Mouse (Mus musculus) thymus, adult 2 months (tissue): ENCODE measurements around the gene Stk38l. TPM values are rescaled to one million over a fixed set of nuclear protein-coding genes. Genes with fewer than 3 reads are reported as not detected.
"Not testable (repeated sequence)": the region's sequence is repeated elsewhere in the genome, so short reads cannot be mapped to it uniquely, and the experiment has no call there.

Experiments
- DNase-seq: peaks from one replicate; pipeline ENCODE4 v3.0.0; 2021
- H3K27ac ChIP-seq: fragments of 200-500 bp; 2 replicates; pipeline ENCODE4 v1.5.1; 2012; ENCODE audit warnings: low read length, control low read depth; ENCODE audit not compliant: control insufficient read depth, insufficient read depth
- H3K27me3 ChIP-seq: fragments of 200-500 bp; 2 replicates; pipeline ENCODE4 v1.6.1; 2012; ENCODE audit warnings: mild to moderate bottlenecking, low read length, moderate library complexity, mixed read lengths; ENCODE audit not compliant: control insufficient read depth, insufficient read depth
- H3K36me3 ChIP-seq: fragments of 200-500 bp; 2 replicates; pipeline ENCODE4 v1.6.1; 2012; ENCODE audit warnings: mild to moderate bottlenecking, low read length, moderate library complexity; ENCODE audit not compliant: control insufficient read depth, insufficient read depth
- H3K4me1 ChIP-seq: fragments of 200-500 bp; replicated peaks from 2 replicates; pipeline ENCODE4 v1.6.1; 2012; ENCODE audit warnings: low read length; ENCODE audit not compliant: control insufficient read depth, insufficient read depth
- H3K4me3 ChIP-seq: fragments of 200-500 bp; 2 replicates; pipeline ENCODE4 v1.5.1; 2012; ENCODE audit warnings: mild to moderate bottlenecking, low read length, control low read depth, moderate library complexity; ENCODE audit not compliant: control insufficient read depth, insufficient read depth
- CTCF ChIP-seq: fragments of 200-500 bp; IDR thresholded peaks from 2 replicates; pipeline ENCODE4 v1.5.1; 2012; ENCODE audit warnings: mild to moderate bottlenecking, control low read depth, low read length, moderate library complexity, borderline replicate concordance; ENCODE audit not compliant: control insufficient read depth, poor library complexity, insufficient read depth; ENCODE audit errors: extremely low read depth
- POLR2A ChIP-seq: fragments of 200-500 bp; IDR thresholded peaks from 2 replicates; pipeline ENCODE4 v1.6.1; 2012; ENCODE audit warnings: mild to moderate bottlenecking, low read length, control low read depth, moderate library complexity; ENCODE audit not compliant: control insufficient read depth, poor library complexity, insufficient read depth; ENCODE audit errors: extremely low read depth
- WGBS: fragments of 180-500 bp; shearing (Covaris S2); methylation state at CpG from one replicate; pipeline ENCODE4 v1.1.7; 2018; 5-methylcytosine and 5-hydroxymethylcytosine counted together
- polyA plus RNA-seq: library from polyadenylated mRNA; depleted of rRNA; stranded (reverse); fragments of >200 nt; gene quantifications from 2 replicates; pipeline ENCODE4 v1.2.3, GENCODE M21; 2012

The Stk38l gene
- polyA plus RNA-seq, 1 experiment, result 3.8 TPM

DNA sequence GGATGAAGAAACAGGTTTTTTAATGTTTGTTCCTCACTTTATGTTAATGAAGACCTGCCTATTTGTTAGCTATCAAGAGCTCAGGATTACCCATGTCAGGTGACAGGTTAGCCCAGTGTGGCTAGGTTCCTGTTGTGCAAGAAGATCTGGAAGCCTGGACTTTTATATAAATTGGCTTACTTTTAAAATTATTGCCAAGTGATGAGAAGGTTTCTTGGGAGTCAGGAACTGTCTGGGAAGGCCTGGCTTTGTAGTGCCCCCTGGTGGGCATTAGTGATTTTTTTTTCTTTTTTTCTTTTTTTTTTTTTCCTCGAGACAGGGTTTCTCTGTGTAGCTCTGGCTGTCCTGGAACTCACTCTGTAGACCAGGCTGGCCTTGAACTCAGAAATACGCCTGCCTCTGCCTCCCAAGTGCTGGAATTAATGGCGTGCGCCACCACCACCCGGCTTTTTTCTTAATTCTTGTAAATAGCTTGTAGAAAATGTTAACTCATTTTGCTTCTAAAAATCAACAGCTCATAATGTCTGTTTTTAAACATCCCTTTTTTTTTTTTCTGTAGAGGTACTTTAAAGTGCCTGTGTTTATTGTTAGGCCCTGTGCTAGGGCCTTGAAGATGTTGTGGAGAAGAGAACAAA is 37.6 kb downstream of the Stk38l start:
- no peak for TF ChIP-seq CTCF
- TF ChIP-seq POLR2A, result no peak
- Histone ChIP-seq H3K4me1 (no peaks in the 10 kb centered on the region), H3K4me3 (no peak overlapping the region), H3K27me3 (no peaks in the 10 kb centered on the region), H3K36me3 (peaks cover 7% of the 10 kb centered on the region), H3K27ac (no peak overlapping the region)
- 72% methylated on average over 5 of the region's 5 CpGs for WGBS
- no peak for DNase-seq

DNA sequence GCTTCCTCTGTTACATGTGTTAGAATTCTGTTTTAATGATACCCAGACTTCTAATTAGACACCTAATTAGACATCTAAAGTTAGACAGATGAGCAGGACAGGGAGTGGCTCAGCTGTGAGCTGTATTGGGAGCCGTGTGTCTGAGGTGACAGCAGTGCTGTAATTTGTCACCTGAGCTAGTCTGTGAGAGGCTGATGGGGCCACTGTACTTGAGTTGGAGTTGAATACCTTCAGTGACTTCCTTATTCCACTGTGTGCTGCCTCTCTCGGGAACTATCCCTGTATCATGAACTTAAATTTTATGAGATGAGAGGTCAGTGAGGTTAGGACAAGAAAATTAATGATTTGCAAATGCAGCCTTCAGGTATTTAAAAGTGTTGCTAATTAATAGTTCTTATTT is 39.8 kb downstream of the Stk38l start:
- WGBS, result 90% methylated on average over 2 of the region's 2 CpGs
- H3K36me3 ChIP-seq, result peaks cover 13% of the 10 kb centered on the region
- no peak for DNase-seq

DNA sequence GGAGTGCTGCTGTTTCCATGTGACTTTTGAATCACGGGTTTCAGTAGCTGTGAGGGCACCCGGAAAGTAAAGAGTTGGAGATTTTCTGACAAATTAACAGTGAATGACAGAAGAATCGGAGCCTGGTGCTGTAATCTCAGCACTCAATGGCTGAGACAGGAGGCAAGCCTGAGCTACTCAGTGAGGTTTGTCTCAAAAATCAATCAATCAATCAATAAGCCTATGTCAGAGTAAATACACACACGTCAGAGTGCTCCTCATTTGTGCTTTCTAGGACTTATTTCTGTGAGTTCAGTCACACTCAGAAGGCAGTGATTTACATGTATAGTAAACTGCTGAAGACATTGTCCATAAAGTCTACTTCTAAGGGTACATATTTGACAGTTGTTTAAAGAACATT is 40.5 kb downstream of the Stk38l start:
- no peaks in the 10 kb centered on the region for H3K4me1 ChIP-seq
- no peak overlapping the region for H3K27ac ChIP-seq
- DNase-seq, result no peak
- 97% methylated on average over 4 of the region's 4 CpGs for WGBS
- no peaks in the 10 kb centered on the region for H3K27me3 ChIP-seq
- H3K4me3 ChIP-seq, result no peak overlapping the region
- TF ChIP-seq CTCF (no peak), POLR2A (no peak)
- peaks cover 13% of the 10 kb centered on the region for H3K36me3 ChIP-seq

More for the DNA sequence above, 39.8 kb downstream of the Stk38l start:
- no peak for TF ChIP-seq CTCF
- no peak for TF ChIP-seq POLR2A
- Histone ChIP-seq H3K4me1 (no peaks in the 10 kb centered on the region), H3K4me3 (no peak overlapping the region), H3K27ac (no peak overlapping the region), H3K27me3 (no peaks in the 10 kb centered on the region)

DNA sequence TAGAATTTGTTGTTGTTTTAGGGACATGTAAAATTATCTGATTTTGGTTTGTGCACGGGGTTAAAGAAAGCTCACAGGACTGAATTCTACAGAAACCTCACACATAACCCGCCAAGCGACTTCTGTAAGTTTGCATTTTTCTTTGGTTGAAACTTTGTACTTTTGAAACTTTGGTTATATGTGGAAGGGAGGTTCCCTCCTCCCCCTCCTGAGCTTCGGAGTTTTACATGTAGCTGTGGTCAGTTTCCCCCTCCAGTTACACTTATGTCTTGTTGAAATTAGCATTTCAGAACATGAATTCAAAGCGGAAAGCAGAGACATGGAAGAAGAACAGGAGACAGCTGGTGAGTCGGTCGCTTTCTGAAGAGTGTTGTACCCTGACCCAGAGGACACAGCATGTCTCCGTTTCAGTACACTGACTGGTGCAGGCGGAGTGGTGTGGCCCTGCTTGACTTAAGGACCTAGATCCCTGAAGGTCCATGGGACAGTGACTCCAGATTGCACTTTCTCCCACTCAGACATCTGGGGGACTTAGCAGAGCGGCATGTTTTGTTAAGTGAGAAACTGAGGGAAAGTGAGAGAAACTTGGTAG is 44.1 kb downstream of the Stk38l start:
- Histone ChIP-seq H3K4me3 (no peak overlapping the region), H3K36me3 (peaks cover 37% of the 10 kb centered on the region), H3K27me3 (no peaks in the 10 kb centered on the region), H3K27ac (no peak overlapping the region), H3K4me1 (no peaks in the 10 kb centered on the region)
- no peak for DNase-seq
- WGBS, result 97% methylated on average over 10 of the region's 10 CpGs
- TF ChIP-seq CTCF (no peak), POLR2A (no peak)

DNA sequence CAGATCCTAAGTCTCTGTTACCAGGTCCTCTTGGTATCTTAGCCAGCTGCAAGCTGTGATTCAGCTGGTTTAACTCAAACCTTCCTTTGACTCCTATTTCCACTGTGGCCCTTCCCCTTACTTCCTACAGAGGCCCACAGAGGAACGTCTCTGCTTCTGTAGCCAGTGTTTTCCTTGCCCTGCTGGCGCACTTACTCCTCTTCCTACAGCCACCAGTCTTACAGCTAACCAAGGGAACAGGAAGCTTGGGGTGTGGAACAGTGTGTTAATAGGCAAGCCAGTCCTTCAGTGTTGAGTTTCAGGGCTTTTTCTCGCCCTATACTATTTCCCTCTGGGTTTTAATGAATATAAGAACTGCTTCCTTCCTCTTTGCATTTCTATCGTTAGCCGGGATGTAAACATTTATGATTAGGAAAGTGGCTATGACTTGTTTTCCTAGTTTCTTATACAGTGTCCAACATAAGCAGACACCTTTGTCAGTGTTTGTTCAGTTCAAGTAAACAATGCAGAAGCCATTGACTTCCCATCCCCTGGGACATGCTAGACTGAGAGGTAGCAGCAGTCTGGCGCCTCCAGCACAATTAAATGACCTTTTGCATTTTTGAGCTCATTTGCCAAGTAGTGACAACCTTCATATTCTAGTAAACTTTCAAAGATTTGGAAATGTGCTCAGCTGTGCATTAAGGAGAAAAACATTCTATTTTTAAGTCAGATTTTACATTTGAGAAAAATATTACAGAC is 45.4 kb downstream of the Stk38l start:
- 62% methylated on average over 6 of the region's 6 CpGs for WGBS
- DNase-seq, result no peak
- TF ChIP-seq POLR2A (no peak), CTCF (no peak)

DNA sequence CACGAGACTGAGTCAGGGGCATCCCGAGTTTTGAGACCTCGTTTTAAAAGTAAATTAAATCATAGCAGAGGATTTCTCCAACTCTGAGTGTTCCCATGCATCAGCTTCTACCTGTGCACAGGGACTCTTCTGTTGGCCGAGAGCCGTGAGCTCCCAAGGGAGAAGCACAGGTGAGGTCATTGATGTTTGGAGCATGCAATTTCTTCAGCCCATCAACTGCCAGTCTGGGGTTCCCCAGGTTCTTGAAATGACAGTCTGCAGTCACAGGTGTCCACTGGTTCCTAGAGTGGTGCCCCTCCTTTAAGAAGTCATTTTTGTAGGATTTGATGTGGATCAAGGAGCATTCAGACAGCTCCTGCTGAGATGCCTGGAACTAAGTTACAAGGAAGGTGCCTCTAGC is 46.0 kb downstream of the Stk38l start:
- Histone ChIP-seq H3K27ac (no peak overlapping the region), H3K27me3 (no peaks in the 10 kb centered on the region), H3K36me3 (peaks cover 43% of the 10 kb centered on the region), H3K4me3 (no peak overlapping the region), H3K4me1 (no peaks in the 10 kb centered on the region)
- 96% methylated on average over 5 of the region's 5 CpGs for WGBS
- no peak for DNase-seq
- TF ChIP-seq CTCF (no peak), POLR2A (no peak)

More for the DNA sequence above, 45.4 kb downstream of the Stk38l start:
- Histone ChIP-seq H3K27ac (no peak overlapping the region), H3K27me3 (no peaks in the 10 kb centered on the region), H3K36me3 (peaks cover 41% of the 10 kb centered on the region), H3K4me3 (no peak overlapping the region), H3K4me1 (no peaks in the 10 kb centered on the region)

DNA sequence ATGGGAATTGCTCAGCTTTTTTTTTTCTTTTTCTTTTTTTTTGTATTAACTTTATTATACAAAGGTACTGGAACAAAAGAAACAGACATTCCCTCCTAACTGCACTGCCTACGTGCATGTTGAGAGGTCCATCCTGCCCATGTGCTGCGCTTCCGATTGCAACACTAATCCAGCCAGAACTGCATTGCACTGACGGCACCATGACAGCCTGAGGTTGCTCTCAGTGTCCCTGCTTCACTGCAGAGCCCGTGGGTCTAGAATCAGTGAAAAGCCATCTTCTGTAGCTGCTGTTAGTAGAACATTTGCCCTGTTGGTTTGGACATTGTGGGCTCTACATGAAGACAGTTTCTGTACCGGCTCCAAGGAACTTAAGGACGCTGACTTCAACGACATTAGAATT is 51.1 kb downstream of the Stk38l start:
- 97% methylated on average over 8 of the region's 8 CpGs for WGBS
- not testable (repeated sequence) for H3K27ac ChIP-seq, H3K4me1 ChIP-seq, H3K4me3 ChIP-seq, H3K27me3 ChIP-seq, DNase-seq
- peaks cover 29% of the 10 kb centered on the region; the same call in 1 of the 2 replicates for H3K36me3 ChIP-seq
